Mouse (Mus musculus): ENCODE data around the gene Ccdc194.
A peak's percentile ranks its signal among the peaks of the same experiment; 100 is the strongest.

Ccdc194 gene

GRCm38 (mm10) chr8:71525226-71526050, at the start of gene Ccdc194:
Ccdc194 (minus strand) TSS chr8:71525711.
- no peak for DNase-seq (ENCODE audit: low read depth, low spot score)

GRCm38 (mm10) chr8:71575020-71575419, 49.5 kb upstream of the Ccdc194 start:
- no peak for DNase-seq (ENCODE audit: low read depth, low spot score)

- no peak for DNase-seq (ENCODE audit: low read depth, low spot score)
Measured at GRCm38 (mm10) chr8:71574426-71574825, 48.9 kb upstream of the Ccdc194 start.

GRCm38 (mm10) chr8:71572847-71573633, 47.5 kb upstream of the Ccdc194 start:
- no peak for DNase-seq (ENCODE audit: low read depth, low spot score)

GRCm38 (mm10) chr8:71572077-71572476, 46.6 kb upstream of the Ccdc194 start:
- no peak for DNase-seq (ENCODE audit: low read depth, low spot score)

GRCm38 (mm10) chr8:71570291-71570954, 44.9 kb upstream of the Ccdc194 start:
- DNase-seq (ENCODE audit: low read depth, low spot score), result peak; percentile 98

- peak; percentile 97 for DNase-seq (ENCODE audit: low read depth, low spot score)
Measured at GRCm38 (mm10) chr8:71569366-71570290, 44.1 kb upstream of the Ccdc194 start.

- DNase-seq (ENCODE audit: low read depth, low spot score), result no peak
Measured at GRCm38 (mm10) chr8:71568941-71569340, 43.4 kb upstream of the Ccdc194 start.

GRCm38 (mm10) chr8:71568387-71568937, 43.0 kb upstream of the Ccdc194 start, which contains the start of gene Slc27a1:
Slc27a1 (plus strand) TSS chr8:71568882.
- no peak for DNase-seq (ENCODE audit: low read depth, low spot score)

- no peak for DNase-seq (ENCODE audit: low read depth, low spot score)
Measured at GRCm38 (mm10) chr8:71567587-71567986, 42.1 kb upstream of the Ccdc194 start.

GRCm38 (mm10) chr8:71566501-71566900, 41.0 kb upstream of the Ccdc194 start, which contains the start of gene Nxnl1:
Nxnl1 (minus strand) TSS chr8:71566601.
- DNase-seq (ENCODE audit: low read depth, low spot score), result no peak

- DNase-seq (ENCODE audit: low read depth, low spot score), result no peak
Measured at GRCm38 (mm10) chr8:71563992-71564391, 38.5 kb upstream of the Ccdc194 start.

GRCm38 (mm10) chr8:71562751-71563150, 37.2 kb upstream of the Ccdc194 start:
- peak; percentile 75 for DNase-seq (ENCODE audit: low read depth, low spot score)

GRCm38 (mm10) chr8:71561401-71561800, 35.9 kb upstream of the Ccdc194 start:
- peak; percentile 80 for DNase-seq (ENCODE audit: low read depth, low spot score)

GRCm38 (mm10) chr8:71560765-71561164, 35.3 kb upstream of the Ccdc194 start:
- no peak for DNase-seq (ENCODE audit: low read depth, low spot score)

GRCm38 (mm10) chr8:71560071-71560470, 34.6 kb upstream of the Ccdc194 start:
- DNase-seq (ENCODE audit: low read depth, low spot score), result no peak

GRCm38 (mm10) chr8:71558958-71559690, 33.6 kb upstream of the Ccdc194 start:
- DNase-seq (ENCODE audit: low read depth, low spot score), result peak; percentile 90

GRCm38 (mm10) chr8:71558071-71558957, 32.8 kb upstream of the Ccdc194 start, which contains the start of gene Tmem221:
Tmem221 (minus strand) TSS chr8:71558871.
- no peak for DNase-seq (ENCODE audit: low read depth, low spot score)

- no peak for DNase-seq (ENCODE audit: low read depth, low spot score)
Measured at GRCm38 (mm10) chr8:71554644-71555043, 29.1 kb upstream of the Ccdc194 start.
